Mouse (Mus musculus): ENCODE data around the gene Cdh3. TPM values are rescaled to one million over a fixed set of nuclear protein-coding genes. Genes with fewer than 3 reads are reported as not detected.

The Cdh3 gene
- polyA plus RNA-seq, 1 experiment = 0.02 TPM

- Histone ChIP-seq H3K4me3 (ENCODE audit: insufficient read depth, poor library complexity, severe bottlenecking) (no peak overlapping the region), H3ac (ENCODE audit: control insufficient read depth, insufficient read length, low read depth) (no peak overlapping the region), H3K79me3 (ENCODE audit: low read depth) (no peaks in the 10 kb centered on the region), H3K27me3 (ENCODE audit: control insufficient read depth, insufficient read depth, insufficient read length) (no peaks in the 10 kb centered on the region), H3K79me2 (ENCODE audit: control insufficient read depth, insufficient read depth) (no peaks in the 10 kb centered on the region), H3K36me3 (ENCODE audit: control insufficient read depth, insufficient read depth) (no peaks in the 10 kb centered on the region)
- TF ChIP-seq MYOD1 (IDR thresholded peaks at IDR 0.05; ENCODE audit: control insufficient read depth, insufficient read length, low read depth) (no peak), CTCF (IDR thresholded peaks at IDR 0.05; ENCODE audit: control insufficient read depth, insufficient read depth, insufficient read length) (no peak), FOSL1 (IDR thresholded peaks at IDR 0.05; ENCODE audit: insufficient read depth, low read length, poor library complexity, severe bottlenecking) (no peak), MAX (IDR thresholded peaks at IDR 0.05) (no peak), MYOG (IDR thresholded peaks at IDR 0.05; ENCODE audit: control insufficient read depth, extremely low read depth, insufficient read length) (no peak), USF1 (IDR thresholded peaks at IDR 0.05; ENCODE audit: low read depth) (no peak), CEBPB (IDR thresholded peaks at IDR 0.05; ENCODE audit: low read depth) (no peak)
Observed at GRCm38 (mm10) chr8:106516581-106516980, 5.9 kb downstream of the Cdh3 start.

- no peak for TF ChIP-seq MYOG (IDR thresholded peaks at IDR 0.05; ENCODE audit: control insufficient read depth, extremely low read depth, insufficient read length)
- no peak for TF ChIP-seq FOSL1 (IDR thresholded peaks at IDR 0.05; ENCODE audit: insufficient read depth, low read length, poor library complexity, severe bottlenecking)
- no peak for TF ChIP-seq MYOD1 (IDR thresholded peaks at IDR 0.05; ENCODE audit: control insufficient read depth, insufficient read length, low read depth)
- no peak for TF ChIP-seq CTCF (IDR thresholded peaks at IDR 0.05; ENCODE audit: control insufficient read depth, insufficient read depth, insufficient read length)
- peak; percentile 86 for TF ChIP-seq MAX (IDR thresholded peaks at IDR 0.05)
- peak; percentile 76 for TF ChIP-seq USF1 (IDR thresholded peaks at IDR 0.05; ENCODE audit: low read depth)
- no peak for TF ChIP-seq CEBPB (IDR thresholded peaks at IDR 0.05; ENCODE audit: low read depth)
- Histone ChIP-seq H3K79me2 (ENCODE audit: control insufficient read depth, insufficient read depth) (no peaks in the 10 kb centered on the region), H3K36me3 (ENCODE audit: control insufficient read depth, insufficient read depth) (no peaks in the 10 kb centered on the region), H3K79me3 (ENCODE audit: low read depth) (no peaks in the 10 kb centered on the region), H3K4me3 (ENCODE audit: insufficient read depth, poor library complexity, severe bottlenecking) (no peak overlapping the region), H3ac (ENCODE audit: control insufficient read depth, insufficient read length, low read depth) (no peak overlapping the region), H3K27me3 (ENCODE audit: control insufficient read depth, insufficient read depth, insufficient read length) (no peaks in the 10 kb centered on the region)
Observed at GRCm38 (mm10) chr8:106518763-106519162, 8.1 kb downstream of the Cdh3 start.

- Histone ChIP-seq H3ac (ENCODE audit: control insufficient read depth, insufficient read length, low read depth) (no peak overlapping the region), H3K79me2 (ENCODE audit: control insufficient read depth, insufficient read depth) (no peaks in the 10 kb centered on the region), H3K36me3 (ENCODE audit: control insufficient read depth, insufficient read depth) (no peaks in the 10 kb centered on the region), H3K27me3 (ENCODE audit: control insufficient read depth, insufficient read depth, insufficient read length) (no peaks in the 10 kb centered on the region), H3K4me3 (ENCODE audit: insufficient read depth, poor library complexity, severe bottlenecking) (no peak overlapping the region), H3K79me3 (ENCODE audit: low read depth) (no peaks in the 10 kb centered on the region)
- TF ChIP-seq MYOG (IDR thresholded peaks at IDR 0.05; ENCODE audit: control insufficient read depth, extremely low read depth, insufficient read length) (no peak), MAX (IDR thresholded peaks at IDR 0.05) (no peak), CTCF (IDR thresholded peaks at IDR 0.05; ENCODE audit: control insufficient read depth, insufficient read depth, insufficient read length) (no peak), USF1 (IDR thresholded peaks at IDR 0.05; ENCODE audit: low read depth) (no peak), MYOD1 (IDR thresholded peaks at IDR 0.05; ENCODE audit: control insufficient read depth, insufficient read length, low read depth) (no peak), CEBPB (IDR thresholded peaks at IDR 0.05; ENCODE audit: low read depth) (no peak), FOSL1 (IDR thresholded peaks at IDR 0.05; ENCODE audit: insufficient read depth, low read length, poor library complexity, severe bottlenecking) (no peak)
Observed at GRCm38 (mm10) chr8:106520578-106520977, 9.9 kb downstream of the Cdh3 start.

- Histone ChIP-seq H3K36me3 (ENCODE audit: control insufficient read depth, insufficient read depth) (no peaks in the 10 kb centered on the region), H3K27me3 (ENCODE audit: control insufficient read depth, insufficient read depth, insufficient read length) (no peaks in the 10 kb centered on the region), H3ac (ENCODE audit: control insufficient read depth, insufficient read length, low read depth) (no peak overlapping the region), H3K79me3 (ENCODE audit: low read depth) (no peaks in the 10 kb centered on the region), H3K4me3 (ENCODE audit: insufficient read depth, poor library complexity, severe bottlenecking) (no peak overlapping the region), H3K79me2 (ENCODE audit: control insufficient read depth, insufficient read depth) (no peaks in the 10 kb centered on the region)
- TF ChIP-seq MAX (IDR thresholded peaks at IDR 0.05) (no peak), MYOG (IDR thresholded peaks at IDR 0.05; ENCODE audit: control insufficient read depth, extremely low read depth, insufficient read length) (no peak), MYOD1 (IDR thresholded peaks at IDR 0.05; ENCODE audit: control insufficient read depth, insufficient read length, low read depth) (no peak), USF1 (IDR thresholded peaks at IDR 0.05; ENCODE audit: low read depth) (no peak), CTCF (IDR thresholded peaks at IDR 0.05; ENCODE audit: control insufficient read depth, insufficient read depth, insufficient read length) (no peak), FOSL1 (IDR thresholded peaks at IDR 0.05; ENCODE audit: insufficient read depth, low read length, poor library complexity, severe bottlenecking) (no peak), CEBPB (IDR thresholded peaks at IDR 0.05; ENCODE audit: low read depth) (no peak)
Observed at GRCm38 (mm10) chr8:106521845-106522244, 11.2 kb downstream of the Cdh3 start.

GRCm38 (mm10) chr8:106526725-106527124 is 16.0 kb downstream of the Cdh3 start:
- Histone ChIP-seq H3K27me3 (ENCODE audit: control insufficient read depth, insufficient read depth, insufficient read length) (no peaks in the 10 kb centered on the region), H3K4me3 (ENCODE audit: insufficient read depth, poor library complexity, severe bottlenecking) (no peak overlapping the region), H3K36me3 (ENCODE audit: control insufficient read depth, insufficient read depth) (no peaks in the 10 kb centered on the region)

More at GRCm38 (mm10) chr8:106526725-106527124, 16.0 kb downstream of the Cdh3 start:
- no peak for TF ChIP-seq CEBPB (IDR thresholded peaks at IDR 0.05; ENCODE audit: low read depth)
- no peak for TF ChIP-seq MAX (IDR thresholded peaks at IDR 0.05)
- TF ChIP-seq FOSL1 (IDR thresholded peaks at IDR 0.05; ENCODE audit: insufficient read depth, low read length, poor library complexity, severe bottlenecking) = no peak
- no peak for TF ChIP-seq CTCF (IDR thresholded peaks at IDR 0.05; ENCODE audit: control insufficient read depth, insufficient read depth, insufficient read length)
- TF ChIP-seq USF1 (IDR thresholded peaks at IDR 0.05; ENCODE audit: low read depth) = no peak
- TF ChIP-seq MYOD1 (IDR thresholded peaks at IDR 0.05; ENCODE audit: control insufficient read depth, insufficient read length, low read depth) = no peak
- TF ChIP-seq MYOG (IDR thresholded peaks at IDR 0.05; ENCODE audit: control insufficient read depth, extremely low read depth, insufficient read length) = no peak
- Histone ChIP-seq H3K79me3 (ENCODE audit: low read depth) (no peaks in the 10 kb centered on the region), H3K79me2 (ENCODE audit: control insufficient read depth, insufficient read depth) (no peaks in the 10 kb centered on the region), H3ac (ENCODE audit: control insufficient read depth, insufficient read length, low read depth) (no peak overlapping the region)

Data from C2C12 (cell line).